Mouse (Mus musculus): ENCODE results near the gene Sgsm1.

Gene Sgsm1

DNA sequence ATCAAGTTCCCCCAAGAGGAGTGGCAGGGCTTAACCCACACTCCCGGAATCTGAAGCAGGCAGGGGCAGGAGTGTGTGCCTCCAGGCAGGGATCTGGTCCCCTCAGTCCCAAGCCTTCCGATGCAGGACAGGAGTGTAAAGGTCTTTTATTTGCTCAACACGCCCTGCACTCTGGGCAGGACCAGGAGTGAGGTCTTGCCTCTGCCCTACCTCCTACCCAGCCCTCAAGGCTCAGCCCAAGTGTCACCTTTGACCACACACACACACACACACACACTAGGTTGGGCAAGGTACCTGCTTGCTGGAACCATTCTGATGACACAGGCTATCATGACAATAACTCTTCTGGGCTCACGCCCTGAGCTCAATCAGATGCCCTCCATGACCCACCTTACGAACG is 91.1 kb downstream of the Sgsm1 start:
- no peak for DNase-seq (ENCODE audit: low read depth, low spot score)

DNA sequence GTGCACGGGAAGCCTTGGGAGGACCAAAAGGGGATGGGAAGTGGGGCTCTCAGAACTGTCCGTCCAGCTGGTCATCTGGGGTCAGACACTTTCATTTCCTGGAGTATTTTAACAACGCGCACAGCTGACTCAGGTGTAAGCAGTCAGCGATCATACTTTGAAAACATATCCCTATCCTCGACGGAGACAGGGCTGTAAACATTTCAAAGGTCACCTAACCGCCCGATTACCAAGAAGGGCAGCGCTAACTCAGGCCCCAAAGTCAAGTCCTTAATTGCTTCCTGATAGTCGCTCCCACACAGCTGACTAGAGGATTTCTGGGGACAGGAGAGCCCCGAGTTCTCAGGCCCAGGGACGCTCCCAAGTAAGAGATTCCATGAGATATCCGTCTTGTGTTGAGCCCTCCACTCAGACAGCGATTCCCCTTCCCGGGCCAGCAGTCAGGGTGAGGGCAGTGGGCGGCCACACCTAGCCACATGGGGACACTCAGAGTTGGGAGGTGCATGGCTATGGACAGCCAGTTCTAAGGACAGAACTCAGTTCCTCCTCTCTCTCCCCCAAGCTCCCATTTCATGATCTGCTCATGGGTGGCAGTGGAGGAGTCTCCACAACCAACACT is 91.9 kb downstream of the Sgsm1 start:
- no peak for DNase-seq (ENCODE audit: low read depth, low spot score)

DNA sequence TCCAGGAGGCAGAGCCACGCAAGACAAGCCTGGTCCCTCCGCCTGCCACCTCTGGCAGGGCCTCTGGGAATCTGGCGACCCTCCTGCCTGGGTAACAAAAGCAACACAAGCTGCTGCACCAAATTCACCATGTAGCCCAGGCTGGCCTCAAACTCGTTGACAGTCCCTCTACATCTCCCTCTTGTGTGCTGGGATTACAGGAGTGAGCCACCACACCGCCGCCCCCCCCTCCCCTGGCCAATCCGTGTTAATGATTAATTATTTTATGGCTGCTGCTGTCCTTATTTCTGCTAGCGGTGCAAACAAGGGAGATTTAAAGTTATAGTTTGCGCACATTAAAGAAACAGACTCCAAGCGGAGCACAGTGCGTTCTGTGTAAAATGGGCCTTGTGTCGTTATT is 93.5 kb downstream of the Sgsm1 start:
- DNase-seq (ENCODE audit: low read depth, low spot score) = no peak

DNA sequence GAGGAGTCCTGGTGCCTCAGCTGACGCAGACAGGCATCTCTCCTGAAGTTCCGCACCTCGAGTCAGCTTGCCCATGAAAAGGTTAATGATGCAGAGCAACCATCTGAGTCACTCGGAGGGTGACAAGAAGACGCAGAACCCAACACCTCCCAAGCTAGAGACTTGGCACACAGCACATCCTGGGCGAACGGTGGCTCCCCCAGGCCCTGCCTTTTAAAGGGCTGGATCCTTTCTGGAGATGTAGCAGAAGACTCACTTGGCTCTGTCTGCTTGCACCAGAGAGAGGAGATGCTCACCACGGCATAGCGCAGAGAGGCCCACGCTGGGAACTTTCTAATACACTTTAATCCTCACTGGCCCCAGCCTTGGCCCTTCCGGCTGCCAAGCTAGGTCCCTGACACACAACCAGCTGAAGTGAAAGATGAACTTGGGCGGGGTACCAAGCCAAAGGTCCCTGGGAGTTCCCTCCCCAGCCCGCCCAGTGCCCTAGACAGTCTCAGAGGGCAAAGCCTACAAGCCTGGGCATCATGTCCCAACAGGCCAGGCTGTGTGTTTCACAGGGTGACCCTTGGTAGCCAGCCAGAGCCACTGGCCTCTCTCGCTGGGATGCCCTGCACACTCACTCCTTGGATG is 94.1 kb downstream of the Sgsm1 start:
- no peak for DNase-seq (ENCODE audit: low read depth, low spot score)

DNA sequence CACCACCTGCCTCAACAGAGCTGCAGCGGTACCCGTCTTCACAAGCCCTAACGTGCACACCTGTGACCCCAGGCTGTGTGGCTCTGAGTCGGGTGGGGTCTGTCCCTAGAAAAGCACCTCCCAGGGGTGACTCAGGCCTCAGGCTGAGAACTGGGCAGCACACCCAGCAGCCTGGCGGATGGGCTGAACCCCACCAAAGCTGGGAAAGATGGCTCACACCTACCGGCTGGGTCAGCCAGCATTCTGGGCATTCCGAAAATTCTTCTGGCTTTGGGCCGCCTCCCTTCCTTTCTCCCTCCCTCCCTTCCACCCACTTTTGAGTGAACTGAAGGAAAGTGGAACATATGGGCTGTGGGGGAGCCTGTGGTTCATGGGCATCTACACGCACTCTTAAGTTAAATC is 95.0 kb downstream of the Sgsm1 start:
- no peak for DNase-seq (ENCODE audit: low read depth, low spot score)

DNA sequence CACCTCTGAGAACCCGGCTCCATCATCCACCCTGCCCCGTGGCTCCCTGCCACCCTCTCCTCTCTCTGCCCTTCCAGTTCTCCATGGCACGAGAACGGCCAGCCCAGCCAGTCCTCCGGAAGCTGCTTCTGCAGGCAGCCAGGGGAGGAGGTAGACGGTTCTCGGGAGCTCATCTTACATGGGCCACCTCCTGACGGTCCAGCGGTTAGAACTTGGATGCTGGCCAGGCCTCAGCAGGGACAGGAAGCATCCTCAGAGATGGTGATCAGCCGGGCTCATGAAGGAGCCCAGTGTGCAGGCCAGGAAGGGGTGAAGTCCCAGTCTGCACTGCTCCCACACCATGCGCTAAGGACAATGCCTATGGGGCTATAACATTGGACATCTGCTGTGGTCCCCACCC is 96.1 kb downstream of the Sgsm1 start:
- DNase-seq (ENCODE audit: low read depth, low spot score) = no peak

DNA sequence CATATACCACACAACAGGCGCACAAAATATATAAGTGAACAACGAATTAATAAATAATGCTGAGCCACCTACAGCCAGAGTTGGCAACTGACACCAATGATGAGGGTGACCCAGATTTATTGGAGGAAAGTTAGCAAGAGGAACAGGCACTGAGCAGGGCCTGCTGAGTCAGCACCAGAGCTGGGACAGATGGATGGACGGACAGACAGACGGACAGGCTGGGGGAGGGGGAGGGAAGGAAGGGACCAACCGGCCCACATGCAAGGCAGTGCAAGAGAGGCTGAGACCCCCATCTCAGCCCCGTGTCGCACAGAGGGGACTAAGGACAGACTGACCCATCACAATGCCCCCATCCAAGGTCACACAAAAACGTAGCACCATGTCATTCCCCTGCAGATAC is 96.5 kb downstream of the Sgsm1 start:
- DNase-seq (ENCODE audit: low read depth, low spot score) = no peak

DNA sequence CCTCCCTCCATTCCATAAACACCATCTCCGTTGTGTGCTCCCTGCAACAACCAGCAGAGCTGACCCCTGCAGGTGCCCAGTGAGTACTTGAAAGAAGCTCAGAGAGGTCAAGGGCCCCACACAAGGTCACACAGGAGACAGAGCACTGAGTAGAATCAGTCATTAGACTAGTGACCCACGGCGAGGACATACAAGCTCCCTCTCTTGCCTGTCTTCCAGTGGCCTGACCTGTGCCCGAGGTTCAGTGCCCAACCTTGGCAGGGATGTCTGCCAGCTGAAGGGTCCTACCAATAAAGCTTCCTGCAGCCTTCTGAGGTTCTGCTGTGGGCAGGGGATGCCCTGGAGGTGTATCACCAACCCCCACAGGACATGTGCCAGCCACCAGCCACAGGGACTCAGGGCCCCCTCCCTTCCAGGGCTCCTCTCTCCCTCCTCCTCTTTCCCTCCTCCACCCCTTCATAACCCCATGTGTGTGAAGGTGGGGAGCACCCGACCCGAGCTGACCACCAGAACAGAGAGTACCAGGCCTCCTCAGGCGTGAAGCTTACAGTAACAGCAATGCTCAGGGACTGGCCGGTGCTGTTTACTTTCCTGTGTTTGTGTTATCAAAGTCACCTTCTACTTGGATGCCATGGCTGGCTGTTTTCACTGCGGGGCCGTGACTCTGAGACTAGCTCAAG is 98.3 kb downstream of the Sgsm1 start:
- DNase-seq (ENCODE audit: low read depth, low spot score) = no peak

DNA sequence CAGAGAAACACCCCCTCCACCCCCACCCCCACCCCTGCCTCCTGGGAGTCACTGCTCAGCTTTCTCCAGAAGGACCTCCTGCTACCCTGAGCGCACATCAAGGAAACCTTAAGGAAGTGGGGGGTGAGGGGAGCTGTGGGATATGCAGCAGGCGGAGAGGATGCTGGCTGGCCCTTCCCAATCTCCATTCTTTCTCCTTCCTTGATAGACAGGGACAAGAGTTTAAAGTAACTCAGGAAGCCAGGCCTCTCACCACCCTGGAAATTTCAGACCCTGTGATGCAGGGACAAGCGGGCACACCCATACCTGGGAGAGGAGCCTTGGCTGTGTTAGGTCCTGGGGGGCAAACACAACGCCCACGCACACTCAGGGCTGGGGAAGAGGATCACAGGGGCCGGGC is 100.3 kb downstream of the Sgsm1 start:
- DNase-seq (ENCODE audit: low read depth, low spot score) = no peak

DNA sequence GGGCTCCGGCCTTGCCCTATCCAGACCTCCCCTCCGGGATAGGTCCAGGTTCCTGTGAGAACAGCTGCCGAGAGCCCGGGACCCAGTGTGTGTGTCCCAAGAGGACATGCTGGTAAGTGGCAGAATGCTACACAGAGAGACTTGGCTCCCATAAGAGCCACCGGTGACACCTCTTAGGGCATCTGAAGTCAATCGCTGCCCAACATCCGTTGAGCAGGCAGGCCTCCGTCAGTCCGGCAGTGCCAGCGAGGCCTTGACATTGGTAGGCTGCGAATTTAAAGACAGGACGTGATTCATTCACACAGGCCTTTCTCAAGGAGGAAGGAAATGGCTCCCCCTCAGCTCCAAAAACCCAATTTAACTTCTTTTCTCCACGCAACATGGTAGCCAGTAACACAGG is 100.7 kb downstream of the Sgsm1 start:
- no peak for DNase-seq (ENCODE audit: low read depth, low spot score)

DNA sequence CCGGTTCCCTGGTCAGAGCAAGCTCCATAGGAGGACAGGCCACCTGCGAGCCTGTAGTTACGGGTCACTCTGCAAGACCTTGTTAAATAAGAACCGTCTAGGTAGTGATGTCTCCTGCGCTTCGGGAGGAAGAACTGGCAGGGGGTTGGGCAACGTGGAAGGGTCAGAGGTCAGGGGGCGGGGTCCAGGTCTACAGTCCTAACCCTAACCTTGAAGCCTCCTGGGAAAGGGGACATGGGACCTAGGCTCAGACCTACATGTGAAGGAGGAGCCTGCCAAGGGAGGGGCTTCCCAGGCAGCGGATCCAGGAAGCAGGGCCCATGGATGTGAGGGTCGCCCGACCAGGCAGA is 101.2 kb downstream of the Sgsm1 start:
- DNase-seq (ENCODE audit: low read depth, low spot score) = no peak

DNA sequence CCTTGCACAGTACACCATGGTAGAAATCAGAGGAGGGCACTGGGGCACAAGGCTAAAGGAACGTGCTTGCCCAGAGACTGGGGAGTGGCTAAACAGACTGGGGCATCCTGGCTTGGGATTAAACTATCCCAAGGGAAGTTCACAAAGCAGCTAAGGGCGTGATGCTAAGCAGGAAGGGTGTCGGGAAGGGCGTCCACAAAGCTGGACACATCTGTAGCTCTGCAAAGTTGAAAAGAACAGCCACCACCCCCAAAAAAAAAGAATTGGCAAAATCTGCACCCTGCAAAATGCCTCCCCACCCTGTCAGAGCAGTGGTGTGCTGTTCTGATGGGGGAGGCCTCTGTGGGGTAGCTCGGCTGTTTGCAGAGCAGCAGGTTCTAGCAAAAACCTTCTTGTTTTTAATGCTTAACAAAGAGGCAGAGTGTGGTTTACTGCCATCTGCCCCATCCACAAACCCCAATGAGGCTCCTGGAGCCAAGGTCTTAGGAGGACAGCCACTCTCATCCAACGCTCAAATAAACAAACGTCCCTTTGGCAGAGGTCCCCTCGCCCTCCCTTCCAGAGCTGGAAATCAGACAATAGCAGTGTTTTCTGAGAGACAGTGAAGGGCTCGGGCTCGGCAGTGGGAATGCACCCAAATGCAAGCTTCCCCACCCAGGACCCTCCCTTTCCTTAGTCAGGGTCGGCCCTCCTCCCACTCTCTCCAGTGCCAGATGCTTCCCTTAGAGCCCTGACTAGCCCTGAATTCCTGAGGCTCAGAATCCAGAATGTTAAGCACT is 101.8 kb downstream of the Sgsm1 start:
- no peak for DNase-seq (ENCODE audit: low read depth, low spot score)

DNA sequence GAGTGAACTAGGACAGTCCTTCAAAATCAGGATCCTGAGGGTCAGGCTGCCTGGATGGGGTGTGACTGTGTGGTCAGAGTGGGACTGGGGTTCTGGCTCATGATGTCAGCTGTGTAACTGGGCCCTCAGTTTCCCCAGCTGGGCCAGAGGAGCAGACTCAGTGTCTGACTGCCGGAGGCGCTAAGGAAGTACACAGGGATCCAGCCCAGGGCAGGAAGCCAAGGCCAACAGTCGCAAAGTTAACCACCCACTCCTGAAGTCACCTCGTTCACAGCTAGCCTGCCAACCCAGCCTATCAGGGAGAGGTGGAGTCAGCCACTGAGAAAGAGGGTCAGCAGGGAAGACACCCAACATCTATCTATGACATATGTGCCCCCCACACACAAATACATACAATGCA is 102.5 kb downstream of the Sgsm1 start:
- DNase-seq (ENCODE audit: low read depth, low spot score) = no peak

DNA sequence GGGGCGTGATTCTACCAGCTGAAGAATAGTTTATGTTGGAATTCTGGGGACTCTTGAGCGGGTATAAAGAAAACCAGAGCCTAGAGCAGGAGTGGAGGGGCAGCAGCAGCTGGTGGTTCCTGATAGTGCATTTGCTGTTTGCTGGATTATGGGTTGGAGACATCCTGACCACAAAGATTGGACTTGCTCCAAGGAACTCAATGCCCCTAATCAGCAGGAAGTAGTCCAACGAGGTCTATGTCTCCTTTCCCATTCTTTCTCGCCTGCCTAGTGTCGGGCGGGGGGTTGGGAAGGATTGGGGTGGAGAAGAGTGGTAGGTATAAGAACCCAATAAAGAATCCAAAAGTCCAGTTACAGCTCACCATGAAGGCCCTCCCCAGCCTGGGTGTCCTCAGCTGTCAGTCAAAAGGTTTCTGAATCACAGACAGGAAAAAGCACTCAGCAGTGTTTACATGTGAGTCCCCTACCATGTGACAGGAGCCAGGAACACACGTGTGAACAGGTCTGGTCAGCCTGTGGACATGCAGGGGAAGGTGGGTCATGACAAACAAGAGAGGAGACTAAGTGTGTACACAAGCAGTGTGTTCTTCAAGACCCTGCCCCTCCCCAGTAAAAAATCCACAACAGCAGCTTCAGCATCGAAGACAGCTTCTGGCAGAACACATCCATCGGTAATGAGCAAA is 103.8 kb downstream of the Sgsm1 start:
- DNase-seq (ENCODE audit: low read depth, low spot score) = no peak

DNA sequence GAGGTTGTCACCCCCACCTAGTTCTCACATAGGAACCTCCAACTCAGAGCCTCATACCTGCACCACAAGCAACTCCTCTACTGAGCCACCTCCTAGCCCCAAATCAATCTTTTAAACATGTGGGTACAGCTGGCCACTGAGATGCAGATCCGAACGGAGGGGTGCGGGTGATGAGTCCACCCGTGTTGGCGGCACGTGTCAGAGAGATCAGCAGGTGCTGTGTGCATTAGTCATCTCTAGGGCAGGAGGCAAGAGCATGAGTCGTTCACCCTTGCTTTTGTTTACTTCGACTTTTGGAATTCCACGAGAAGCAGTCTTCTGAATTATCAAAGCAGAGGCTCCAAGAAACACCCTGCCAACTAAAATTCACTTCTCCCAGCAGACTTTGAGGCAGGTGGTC is 106.4 kb downstream of the Sgsm1 start:
- no peak for DNase-seq (ENCODE audit: low read depth, low spot score)

DNA sequence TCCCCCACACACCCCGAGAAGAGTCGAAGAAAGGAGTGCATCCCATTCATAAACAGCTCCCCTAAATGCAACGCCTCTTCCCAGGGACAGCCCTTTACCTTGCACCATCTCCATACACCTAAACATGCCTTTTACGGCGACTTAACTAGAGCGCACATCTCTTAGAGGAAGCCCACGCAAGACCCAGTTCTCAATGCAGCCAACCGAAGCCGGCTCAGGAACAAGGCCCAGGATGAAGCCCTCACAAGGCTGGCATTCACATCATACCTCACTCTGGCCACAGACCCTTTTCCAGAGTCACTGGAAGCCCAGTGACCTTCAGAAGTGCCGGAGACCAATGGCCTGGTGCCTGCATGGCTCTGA is 110.8 kb downstream of the Sgsm1 start:
- no peak for DNase-seq (ENCODE audit: low read depth, low spot score)

DNA sequence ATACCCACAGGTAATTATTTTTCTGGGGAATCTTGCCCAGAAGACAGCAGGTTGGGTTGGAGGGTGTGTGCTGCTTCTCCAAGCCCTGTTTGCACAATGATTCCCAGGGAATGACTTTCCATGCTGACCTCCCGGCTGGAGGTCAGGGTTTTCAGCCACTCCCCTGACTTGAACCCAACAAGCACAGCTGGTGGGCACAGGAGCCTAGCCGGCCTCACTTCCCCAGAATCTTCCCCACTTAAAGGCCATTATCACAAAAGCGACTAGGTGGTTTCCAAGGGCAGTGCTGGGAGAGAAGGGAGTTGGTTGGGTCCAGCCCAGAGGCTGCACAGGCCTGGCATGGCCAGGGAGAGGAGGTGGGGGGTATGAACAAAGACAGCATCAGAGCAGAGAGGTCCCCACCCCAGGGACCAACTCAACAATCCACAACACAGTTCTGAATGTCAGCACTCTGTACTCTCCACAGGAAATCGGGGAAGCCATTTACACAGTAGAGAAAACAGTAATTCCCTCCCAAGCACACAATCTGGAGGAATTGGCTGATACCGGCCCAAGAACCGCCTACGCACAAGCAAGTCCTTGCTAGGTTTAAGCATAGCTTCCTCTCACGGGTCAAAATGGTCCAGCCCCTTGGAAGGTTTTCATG is 111.3 kb downstream of the Sgsm1 start:
- no peak for DNase-seq (ENCODE audit: low read depth, low spot score)

DNA sequence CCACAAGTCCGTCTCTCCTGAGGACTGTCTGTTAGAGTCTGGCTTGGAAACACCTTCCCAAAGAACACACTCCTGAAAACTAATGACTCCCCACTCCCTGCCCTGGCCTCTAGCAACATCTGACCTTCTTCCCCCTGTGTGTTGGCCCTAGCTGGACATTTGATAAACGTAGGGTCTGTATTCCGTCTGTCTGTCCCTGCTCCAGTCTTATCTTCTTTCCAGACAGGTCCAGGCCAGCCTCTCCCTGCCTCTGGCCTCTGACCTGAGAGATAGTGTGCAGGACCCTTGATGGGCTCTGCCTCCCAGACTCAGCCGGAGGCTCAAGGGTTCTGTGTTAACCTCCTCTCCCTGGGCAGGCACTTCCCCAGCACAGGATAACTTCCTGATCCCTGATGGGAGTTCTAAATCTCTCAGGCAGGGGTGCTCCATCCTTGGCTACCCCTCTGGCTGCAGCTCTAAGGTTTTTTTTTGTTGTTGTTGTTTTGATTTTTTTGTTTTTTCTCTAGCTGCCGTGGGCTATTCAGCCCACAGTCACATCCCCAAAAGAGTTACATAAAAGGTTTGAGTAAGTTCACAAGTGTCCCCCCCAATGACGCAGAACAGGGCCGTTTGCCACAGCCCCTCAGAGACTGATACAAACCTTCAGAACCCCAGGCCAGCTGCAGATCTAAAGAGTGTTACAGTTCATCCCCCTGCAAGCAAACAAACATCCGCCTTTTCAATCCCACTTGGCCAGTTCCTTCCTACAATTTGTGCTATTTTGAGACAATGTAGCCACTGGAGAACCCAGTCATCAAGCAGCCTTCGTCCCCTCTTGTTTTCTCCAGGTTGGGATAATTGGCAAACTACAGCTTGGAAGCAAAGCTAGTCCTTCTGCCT is 113.4 kb downstream of the Sgsm1 start:
- DNase-seq (ENCODE audit: low read depth, low spot score) = no peak

DNA sequence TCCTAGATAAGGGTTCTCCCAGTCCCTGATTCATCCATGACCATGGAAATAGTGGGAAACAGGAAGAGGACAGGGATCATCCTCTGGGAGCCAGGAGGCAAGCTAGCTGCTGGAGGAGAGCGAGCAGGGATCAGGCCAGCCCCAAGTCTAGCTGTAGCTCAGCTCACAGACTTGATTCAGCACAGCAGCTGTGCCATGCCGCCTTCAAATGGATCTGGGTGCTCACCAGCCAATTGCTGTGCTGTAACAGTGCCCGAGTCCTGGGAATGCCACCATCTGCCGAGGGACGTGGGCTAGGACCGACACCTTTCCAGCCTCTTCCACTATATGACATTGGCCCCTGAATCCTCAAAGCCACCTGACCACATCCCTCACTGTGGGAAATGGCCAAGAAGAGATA is 114.7 kb downstream of the Sgsm1 start:
- DNase-seq (ENCODE audit: low read depth, low spot score) = no peak

DNA sequence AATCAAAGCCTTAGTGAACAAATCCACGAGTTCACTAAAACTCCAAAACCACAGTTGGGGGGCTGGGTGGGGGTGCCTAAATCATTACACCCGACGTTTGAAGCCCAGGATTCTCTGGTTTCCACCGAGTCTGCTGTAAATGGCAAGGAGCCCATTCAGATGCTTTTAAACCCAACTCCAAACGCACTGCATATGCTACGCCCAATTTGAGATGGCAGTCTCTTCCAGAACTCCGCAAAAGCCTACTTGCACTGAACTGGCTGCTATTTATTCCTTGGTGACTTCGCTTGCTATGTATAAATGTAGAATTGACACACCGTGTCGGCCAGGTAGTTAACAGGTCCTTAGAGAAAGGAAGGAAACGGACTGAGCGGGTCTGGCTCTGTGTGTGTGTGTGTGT is 115.1 kb downstream of the Sgsm1 start:
- no peak for DNase-seq (ENCODE audit: low read depth, low spot score)

DNA sequence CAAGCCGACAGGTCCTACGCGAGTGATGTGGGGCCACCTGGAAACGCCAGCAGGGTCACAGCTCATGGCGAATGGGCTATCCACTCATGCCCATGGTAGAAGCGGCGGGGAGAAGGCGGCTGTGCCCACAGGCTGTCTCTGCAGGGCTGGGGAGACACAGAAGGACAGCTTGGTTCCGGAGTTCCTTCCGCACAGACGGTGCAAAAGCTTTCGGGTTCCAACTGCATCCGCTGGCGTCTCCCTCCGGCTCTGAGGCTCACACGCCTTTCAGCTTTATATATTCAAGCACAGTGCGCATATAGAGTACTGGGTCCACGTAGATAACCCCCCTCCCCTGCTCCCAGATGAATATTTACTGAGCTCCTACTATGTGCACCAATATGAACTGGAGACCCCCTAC is 116.8 kb downstream of the Sgsm1 start:
- no peak for DNase-seq (ENCODE audit: low read depth, low spot score)

Measured in retina, adult 2 months (tissue).